ENCODE assay signal across 17 mouse cellular contexts in the genomic region with DNA sequence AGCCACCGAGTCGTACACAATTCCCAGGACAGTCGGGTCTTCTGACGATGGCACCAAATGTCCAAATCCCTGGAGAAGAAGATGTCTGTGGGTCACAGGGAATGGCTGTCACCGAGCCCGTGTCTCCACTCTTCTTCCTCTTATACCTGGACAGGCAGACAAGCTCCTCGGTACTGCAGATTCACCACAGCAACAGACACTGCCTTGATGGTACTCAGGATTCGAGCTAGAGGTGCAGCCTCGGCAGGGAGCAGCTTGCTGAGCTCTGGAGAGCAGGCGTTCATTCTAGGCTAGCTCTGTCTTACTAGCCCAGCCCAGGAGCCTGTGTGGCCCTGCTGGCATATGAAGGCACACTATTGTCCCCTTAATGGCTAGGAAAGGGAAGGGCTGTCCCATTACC.
"Had no signal": no experiment of that assay in that cellular context is flagged by ENCODE, and none has a peak within 500 bp of the region (broad histone marks: within the 10 kb centered on the region; RNA-seq: fewer than 3 reads in every experiment).

No protein-coding gene starts in this region.

- DNase-seq: kidney, adult 8-10 months; kidney, postnatal 4 days; left cerebral cortex, postnatal 4 days; lung, embryonic 14.5 days; lung, postnatal 10 days; retina, postnatal 1 day; right cerebral cortex, postnatal 4 days; spleen, adult 18-20 months; thymus, postnatal 25 days had no signal

- H3K9ac ChIP-seq: limb, embryonic 15.5 days; lung, embryonic 14.5 days; midbrain, embryonic 15.5 days; neural tube, embryonic 13.5 days; stomach, embryonic 15.5 days had no signal

- H3K27ac ChIP-seq: layer of hippocampus, adult 2 months; limb, embryonic 15.5 days; midbrain, embryonic 15.5 days; neural tube, embryonic 13.5 days; stomach, embryonic 15.5 days had no signal

- H3K4me3 ChIP-seq: layer of hippocampus, adult 2 months; limb, embryonic 15.5 days; megakaryocyte, embryonic 14.5 days; midbrain, embryonic 15.5 days; neural tube, embryonic 13.5 days; stomach, embryonic 15.5 days had no signal

- ATAC-seq: intestine, embryonic 16.5 days; midbrain, embryonic 15.5 days had no signal

- H3K27me3 ChIP-seq: limb, embryonic 15.5 days; megakaryocyte, embryonic 14.5 days; midbrain, embryonic 15.5 days; neural tube, embryonic 13.5 days; stomach, embryonic 15.5 days had no signal

- H3K9me3 ChIP-seq: limb, embryonic 15.5 days; megakaryocyte, embryonic 14.5 days; midbrain, embryonic 15.5 days; neural tube, embryonic 13.5 days; stomach, embryonic 15.5 days had no signal

- H3K4me2 ChIP-seq: limb, embryonic 15.5 days; lung, embryonic 14.5 days; midbrain, embryonic 11.5 days; midbrain, embryonic 15.5 days; neural tube, embryonic 13.5 days; stomach, embryonic 15.5 days had no signal
